Mouse (Mus musculus) lung, postnatal 10 days (tissue): Measurements from ENCODE around the gene Itgb5.

ENCODE experiments used
- DNase-seq: peaks from one replicate; pipeline ENCODE4 v3.0.0; 2021

Gene Itgb5

DNA sequence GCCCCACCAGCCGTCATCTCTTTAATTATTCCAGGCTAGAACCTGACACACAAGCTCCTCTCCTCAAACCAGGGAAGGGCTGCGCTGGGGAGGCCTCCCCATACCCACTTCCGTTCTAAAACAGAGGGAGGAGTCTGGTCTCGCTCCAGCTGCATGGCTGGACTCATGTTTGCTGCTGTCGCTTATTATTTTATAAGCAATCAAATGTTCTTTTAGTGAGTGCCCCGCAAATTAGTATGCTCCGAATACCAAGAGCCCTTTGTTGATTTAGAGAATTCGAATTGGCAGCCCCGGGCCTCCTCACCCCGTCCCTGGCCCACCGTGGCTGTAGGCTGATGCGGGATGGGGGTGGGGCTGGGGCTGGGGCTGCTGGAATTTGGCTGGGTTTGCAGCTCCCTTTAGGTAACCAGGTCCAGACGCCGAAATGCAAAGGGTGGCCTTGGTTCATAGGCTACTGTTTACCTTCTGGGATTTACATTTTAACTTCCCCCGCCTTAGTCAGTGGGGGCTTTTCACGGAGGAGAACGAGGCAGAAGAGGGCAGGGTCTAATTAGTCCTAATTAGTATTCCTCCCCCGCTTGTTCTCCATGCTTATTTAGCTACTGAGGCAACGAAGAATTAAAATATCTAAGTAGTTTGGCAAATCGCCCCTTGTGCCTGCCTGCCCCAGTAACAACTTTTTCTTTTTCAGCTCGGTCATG lies 3.4 kb downstream of the Itgb5 start:
- peak; percentile 43 for DNase-seq

DNA sequence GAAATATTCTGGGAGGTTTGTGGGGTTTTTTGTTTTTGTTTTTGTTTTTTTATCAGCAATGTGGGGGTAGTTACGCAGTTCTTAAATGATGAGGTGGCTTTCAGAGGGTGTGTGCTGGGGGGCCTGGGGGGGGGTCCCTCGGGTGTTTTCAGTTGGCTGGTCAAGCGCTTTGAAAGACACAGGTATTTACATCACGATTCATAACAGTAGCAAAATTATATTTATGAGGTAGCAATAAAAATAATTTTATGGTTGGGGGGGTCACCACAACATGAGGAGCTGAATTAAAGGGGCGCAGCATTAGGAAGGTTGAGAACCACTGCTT lies 3.9 kb downstream of the Itgb5 start:
- no peak for DNase-seq

DNA sequence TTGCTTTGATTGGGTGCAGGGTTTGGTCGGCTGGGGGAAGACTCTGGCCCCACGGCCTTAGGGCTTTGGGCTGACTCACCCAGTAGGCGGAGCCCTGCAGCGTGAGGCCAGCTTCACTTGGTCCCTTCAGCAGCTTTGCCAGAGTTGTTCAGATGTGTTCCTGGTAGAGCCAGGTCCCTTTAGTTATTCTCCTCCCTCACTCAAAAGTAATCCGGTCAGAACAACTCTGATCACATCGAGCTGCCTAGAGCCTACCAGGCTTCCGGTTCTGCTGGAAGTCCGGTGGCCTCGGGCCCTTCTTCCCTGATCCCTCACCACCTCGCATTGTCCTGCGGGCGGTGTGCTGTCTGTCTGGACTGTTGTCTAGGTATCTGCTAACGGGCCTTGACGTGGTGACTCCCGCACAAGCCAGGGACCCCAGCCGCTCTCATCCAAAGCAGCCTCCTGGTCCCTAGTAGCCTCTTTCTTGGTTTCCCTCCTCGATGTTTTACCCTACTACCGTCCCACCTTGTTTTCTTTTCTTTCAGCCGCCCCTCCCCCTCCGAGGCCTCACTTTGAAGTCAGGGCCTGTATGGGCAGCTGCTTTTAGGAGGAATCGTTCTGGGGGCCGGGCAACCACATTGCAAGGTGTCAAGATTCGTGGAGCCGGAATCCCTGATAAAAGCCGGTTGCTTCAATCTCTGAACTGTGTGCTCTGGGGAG lies 4.5 kb downstream of the Itgb5 start:
- peak; percentile 50 for DNase-seq

DNA sequence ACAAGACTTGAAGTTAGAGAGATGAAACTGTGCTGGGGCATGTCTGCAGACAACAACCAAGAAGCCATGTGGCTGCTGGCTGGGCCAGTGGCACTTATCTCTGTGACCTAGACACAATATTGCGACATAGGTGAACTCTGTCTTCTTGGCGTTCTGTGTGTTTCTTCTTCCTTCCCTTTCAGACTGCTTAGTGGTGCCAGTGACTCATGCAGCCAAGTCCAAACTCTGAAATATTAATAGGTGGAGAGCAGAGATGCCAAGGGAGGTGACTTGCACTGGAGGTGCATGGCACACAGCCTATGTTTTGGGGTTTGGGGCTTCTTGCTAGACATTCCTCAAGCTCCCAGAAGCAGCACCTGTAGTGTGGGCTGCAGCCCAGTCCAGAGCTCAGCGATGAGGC lies 7.2 kb downstream of the Itgb5 start:
- DNase-seq: no peak

DNA sequence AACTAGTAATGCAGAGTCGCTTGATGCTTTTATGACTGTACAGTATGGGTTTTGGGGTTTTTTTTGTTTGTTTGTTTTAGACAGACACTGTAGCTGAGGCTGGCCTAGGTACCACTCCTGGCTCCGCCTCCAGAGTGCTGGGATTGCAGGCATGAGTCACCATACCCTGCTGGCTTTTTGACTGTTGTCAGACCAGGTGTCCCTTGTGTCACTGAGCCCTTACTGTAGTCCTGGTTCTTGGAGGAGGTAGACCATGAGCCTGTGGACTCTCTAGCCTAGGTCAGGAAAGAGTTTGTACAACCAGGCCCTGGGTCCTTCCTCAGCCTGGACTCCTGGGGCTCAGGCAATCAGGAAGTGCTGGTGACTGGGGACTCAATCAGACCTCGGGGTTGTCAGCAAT lies 7.7 kb downstream of the Itgb5 start:
- DNase-seq: no peak

DNA sequence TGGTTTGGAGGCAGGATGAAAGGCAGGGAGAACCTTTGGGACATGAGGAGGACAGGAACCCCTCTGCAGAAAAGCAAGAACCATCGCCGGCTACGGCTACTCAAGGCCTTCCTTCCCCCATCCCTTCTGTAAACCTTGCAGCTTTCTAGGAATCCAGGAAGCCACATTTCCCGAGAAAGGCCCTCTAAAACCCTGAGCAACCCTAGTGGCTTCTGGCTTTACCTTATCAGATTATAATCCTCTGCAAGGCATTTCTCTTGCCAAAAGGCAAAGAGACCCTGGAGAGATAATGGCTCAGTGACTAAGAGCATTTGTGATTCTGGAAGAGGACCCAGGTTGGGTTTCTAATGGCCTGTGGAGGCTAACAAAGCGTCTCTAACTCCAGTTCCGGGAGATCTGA lies 11.2 kb downstream of the Itgb5 start:
- DNase-seq: no peak

DNA sequence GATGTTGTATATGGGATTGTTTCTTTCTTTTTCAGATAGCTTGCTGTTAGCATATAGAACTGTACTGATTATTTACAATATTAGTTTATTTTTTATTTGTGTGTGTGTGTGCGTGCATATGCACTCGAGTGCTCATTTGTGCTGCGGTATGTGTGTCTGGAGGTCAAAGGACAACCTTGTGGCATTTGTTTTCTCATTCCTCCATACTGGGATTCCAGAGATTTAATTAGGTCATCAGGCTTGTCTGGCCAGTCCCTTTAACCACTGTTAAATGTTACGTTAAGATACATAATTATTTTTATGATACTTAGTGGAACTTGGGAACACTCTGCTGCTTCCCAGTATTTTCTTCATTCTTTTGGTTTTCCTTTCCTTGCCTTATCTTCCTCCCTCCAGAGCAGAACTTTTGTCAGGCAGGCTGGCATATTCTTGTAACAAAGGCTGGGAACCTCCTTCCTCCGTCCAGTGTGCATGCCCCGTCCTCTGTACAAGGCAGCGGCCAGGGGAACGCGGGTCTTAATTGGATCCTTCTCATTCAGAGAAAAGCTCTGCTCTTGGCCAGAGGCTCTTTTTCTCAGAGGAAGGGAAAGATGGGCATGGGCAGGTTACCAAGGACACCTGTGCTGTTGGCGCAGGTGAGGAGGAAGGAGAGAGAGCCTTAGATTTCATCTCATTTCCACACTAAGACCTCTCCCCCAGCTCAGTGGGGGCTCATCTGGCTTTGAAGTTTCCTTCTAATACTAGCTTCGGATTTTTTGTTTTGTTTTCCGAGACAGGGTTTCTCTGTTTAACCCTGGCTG lies 12.8 kb downstream of the Itgb5 start:
- DNase-seq: no peak

DNA sequence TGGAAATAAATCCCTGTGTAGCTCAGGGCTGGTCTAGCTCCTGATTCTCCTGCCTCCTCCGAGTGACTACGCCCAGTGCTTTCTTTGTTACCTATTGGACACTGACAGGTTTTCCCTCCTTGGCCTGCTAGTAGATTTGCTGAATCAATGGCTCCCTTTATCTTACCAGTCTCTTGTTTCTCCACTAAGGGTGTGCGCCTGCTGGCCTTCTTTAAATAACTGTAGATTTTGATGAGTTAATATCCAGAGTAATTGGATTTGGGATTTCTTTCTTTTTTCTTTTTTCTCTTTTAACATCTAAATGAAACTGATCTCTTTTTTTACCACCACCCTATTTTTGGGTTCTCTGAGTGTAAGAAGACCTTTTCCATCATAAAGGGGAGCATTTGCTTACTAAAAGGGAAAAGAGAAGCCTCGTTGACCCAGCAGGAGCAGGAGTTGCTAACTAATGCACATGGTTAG lies 14.7 kb downstream of the Itgb5 start:
- no peak for DNase-seq

DNA sequence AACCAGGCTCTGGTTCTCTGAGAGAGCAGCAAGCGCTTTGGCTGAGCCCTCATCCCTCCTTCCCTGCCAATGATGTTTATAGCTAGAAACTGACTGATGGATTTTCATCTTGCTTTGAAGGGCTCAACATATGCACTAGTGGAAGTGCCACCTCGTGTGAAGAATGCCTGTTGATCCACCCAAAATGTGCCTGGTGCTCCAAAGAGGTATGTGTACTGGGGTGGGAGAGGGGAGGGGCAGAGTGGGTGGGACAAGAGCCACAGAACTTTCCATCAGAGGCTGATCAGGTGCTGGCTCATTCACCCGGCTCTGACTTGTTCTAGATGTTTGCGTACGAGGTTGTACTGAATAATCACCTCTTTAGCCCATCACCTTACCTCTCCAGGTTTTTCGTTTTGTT lies 15.4 kb downstream of the Itgb5 start:
- no peak for DNase-seq

DNA sequence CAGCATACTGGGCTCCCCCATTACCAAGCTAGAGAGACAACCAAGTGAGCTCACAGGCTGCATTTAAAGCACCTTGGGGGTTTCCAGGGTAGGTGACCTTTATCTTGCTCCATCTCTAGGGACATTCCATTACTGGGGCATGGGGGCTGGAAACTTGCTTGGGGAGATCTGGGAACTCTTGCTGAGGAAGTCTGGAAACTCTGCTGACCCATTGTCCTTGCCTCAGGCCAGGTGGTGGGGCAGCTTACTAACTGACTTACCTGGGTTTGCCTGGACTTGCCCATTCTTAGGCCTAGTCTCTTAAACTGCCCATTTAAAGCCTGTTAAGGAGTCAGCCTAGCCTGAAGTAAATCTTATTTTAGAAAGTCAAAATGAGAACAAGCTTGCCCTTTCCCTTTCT lies 23.8 kb downstream of the Itgb5 start:
- no peak for DNase-seq

DNA sequence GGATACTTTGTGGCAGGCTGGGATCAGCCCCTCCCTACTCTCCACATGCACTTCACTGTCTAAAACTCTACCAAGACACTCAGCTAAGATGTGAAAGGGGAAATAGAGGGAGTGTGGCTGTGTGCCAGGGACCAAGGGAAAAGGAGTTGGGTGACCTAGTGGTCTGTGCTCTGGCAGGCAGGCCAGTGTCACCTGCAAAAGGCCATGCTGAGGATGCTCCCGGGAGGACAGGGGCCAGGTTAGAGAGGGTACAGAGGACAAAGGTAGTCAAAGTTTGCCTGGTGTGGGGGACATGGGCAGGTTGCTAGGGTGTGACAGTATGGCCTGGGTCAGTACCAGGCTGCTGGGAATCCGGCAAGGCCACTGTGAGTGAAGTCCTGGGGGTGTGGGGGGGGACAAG lies 29.3 kb downstream of the Itgb5 start:
- no peak for DNase-seq

DNA sequence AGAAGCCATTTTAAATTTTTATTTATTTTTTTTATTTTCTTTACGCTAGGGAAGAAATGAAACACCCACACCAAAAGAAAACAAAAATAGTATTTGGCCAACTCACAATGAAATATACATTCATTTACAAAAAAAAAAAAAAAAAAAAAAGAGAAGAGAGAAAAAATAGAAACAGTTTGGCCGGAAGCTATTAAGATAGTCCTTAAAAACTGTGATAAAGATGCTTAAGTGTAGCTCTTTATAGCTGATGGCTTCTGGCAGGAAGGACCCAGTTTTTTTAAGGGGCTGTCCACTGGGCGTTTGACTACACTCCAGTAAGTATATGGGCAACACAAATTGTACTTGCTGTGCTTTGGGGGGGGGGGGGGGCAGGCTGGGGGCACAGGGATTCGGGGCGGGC lies 29.9 kb downstream of the Itgb5 start:
- no peak for DNase-seq

DNA sequence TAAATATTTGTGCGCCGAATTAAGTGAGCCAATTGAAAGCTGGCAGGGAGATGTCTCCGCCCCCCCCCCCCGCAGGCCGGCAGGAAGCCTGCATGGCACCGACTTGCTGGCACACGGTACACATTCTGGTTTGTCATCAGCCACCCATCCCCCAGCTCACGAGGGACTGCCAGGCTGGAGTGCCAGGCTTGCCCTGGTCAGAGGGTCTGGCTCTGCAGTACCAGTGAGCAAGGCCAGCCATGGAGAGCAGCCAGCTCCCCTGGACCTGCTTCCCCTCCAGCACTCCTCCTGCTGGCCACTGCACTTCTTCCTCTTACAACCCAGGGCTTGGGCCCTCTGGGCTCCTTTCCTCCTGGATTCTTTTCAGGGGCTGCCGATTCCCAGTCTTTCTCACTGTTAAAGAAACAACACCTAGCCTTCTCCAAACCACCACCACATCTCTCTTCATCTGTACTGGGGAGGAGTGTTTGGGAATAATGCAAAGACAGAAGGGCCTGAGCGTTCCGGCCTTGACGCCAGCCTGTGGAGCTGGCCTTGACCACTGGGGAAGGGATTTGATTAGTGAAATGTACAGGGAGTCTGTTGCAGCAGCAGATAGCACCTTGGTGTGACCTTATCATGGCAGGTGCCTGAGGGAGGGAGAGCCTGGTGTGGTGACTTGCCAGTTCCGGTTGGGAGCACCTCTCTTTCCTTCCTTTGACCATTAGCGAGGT lies 30.7 kb downstream of the Itgb5 start:
- peak; percentile 65 for DNase-seq

DNA sequence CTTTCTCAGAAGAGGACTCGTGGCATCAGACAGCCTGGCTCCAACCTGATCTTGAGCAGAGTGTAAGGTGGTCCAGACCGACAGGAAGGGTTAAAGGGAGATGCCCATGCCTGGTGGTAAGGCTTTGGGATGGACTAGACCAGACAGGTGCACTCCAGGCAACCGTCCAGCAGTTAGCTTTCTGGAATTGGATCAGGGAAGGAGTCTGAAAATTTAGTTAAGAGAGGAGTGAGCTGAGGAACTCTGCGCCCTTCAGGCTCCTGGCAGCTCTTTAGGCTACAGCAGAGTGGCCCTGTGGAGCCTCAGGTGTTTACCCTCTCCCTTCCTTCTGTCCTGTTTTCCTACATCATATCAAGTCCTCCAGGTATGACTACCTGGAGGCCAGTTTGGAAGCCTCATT lies 32.9 kb downstream of the Itgb5 start:
- no peak for DNase-seq

DNA sequence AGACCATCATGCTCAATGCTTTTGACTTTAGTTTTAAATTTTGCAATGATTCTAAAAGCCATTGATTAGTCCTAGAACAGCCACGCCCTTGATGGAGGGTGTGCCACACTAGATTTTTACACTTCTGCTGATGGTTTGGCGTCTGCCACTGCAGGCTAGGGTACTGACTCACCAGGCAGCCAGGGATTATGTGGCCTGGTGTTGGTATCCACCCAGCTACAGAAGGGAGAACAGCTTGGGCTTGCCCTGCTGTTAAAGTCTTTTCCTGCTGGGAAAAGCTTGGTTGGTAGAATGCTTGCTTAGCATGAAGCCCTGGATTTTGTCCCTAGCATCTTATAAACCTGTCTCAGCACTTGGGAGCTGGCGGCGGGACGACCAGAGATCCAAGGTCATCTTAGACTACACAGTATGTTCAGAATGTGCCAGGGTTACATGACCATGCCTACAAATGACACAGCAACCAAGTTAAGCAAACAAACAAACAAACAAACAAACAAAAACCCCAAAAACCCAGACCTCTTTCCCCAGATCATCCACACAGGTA lies 33.8 kb downstream of the Itgb5 start:
- DNase-seq: no peak

DNA sequence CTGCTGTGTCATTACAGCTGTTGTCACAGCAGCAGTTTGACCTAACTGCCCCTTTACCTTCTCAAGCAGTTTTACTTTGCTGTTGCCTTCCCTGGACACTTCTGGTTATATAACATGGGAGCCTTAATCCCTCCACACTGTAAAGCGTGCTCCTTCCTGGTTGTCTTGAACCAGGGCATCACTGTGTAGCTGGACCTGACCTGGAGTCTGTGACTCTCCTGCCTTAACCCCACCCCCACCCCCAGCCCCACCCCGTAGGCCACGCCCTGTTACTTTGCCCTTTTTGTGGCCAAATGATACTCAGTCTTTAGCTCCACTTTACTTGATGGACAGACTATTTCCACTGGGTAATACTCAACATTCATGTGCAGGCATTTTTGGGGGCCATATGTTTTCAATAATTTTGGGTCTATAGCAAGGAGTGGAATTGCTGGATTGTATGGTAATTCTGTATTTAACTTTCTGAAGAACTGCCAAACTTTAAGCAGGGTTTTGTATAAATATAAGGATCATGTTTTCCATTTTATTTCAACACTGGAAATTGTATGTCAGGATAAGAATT lies 40.8 kb downstream of the Itgb5 start:
- DNase-seq: no peak

DNA sequence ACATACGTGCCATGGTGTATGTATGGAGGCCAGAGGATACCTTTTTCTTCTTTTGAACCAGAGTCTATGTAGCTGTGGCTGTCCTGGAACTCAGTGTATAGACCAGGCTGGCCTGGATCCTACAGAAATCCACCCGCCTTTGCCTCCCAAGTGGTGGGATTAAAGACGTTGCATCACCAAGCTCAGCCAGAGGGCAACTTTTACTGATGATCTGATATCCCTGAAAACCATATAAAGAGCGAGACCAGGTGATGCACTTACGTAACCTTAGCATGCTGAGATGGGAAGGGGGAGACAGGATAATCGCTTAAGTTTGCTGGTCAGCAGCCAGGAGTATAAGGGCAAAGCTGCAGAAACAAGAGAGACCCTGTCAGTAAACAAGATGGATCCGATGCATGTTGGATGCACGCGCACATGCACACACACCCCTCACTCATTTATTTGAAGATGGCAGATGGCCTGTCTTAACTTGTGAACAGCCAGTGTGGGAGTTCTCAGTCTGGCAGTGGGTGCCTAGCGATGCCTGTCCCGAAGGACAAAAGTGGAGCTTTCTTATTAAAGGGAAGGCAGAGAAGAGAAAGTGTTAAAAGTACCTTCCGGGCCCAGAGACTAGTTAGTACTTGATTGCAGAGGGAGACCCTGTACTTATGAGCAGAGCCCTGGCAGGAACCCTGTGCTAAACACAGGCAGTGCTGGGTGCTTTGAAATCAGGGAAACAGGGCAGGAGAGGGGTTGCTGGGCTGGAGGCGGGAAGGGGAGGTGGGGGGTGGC lies 41.7 kb downstream of the Itgb5 start:
- DNase-seq: no peak

DNA sequence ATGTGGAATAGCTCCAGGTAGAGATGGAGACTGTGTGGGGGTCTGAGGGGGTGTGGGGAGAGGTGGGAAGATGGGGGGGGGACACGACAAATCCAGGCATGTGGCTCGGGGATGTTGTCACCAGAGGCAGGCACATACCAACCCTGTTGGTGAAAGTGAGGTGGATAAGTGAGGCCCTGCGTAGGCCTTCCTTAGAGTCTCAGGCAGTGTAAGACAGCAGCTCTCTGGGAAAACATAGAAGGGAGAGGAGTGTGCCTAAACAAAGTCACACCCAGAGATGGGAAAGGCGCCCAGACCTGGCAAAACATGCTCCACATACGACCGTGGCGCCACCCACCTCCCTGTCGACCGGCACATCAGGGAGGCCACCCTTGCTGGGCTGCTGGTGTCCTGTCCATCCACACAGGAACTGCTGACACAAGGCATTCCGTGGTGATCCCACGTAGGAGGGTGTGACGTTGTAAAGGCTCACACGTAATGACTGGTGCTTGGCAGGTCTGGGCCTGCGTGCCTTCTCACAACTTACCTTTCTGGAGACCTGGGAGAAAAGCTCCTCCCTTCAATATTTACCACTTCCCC lies 42.5 kb downstream of the Itgb5 start:
- DNase-seq: no peak

DNA sequence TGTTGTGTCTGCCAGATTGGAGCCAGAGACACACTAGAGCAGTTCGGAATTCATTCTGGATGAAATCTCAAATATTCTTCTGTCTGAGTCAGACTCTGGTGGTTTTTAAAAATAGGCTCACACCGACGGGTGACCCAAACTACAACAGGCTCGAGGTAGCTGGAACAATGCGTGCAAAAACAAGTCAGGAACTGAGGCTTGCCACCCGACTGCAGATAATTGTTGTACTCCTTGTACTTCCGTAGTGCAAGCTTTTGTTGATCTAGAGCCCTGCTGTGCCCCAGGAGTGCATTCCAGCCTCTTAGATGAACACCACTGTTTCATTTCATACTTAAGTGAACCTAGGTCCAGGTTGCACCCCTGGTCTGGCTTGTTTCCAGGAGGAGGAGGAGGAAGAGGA lies 43.8 kb downstream of the Itgb5 start:
- DNase-seq: no peak

DNA sequence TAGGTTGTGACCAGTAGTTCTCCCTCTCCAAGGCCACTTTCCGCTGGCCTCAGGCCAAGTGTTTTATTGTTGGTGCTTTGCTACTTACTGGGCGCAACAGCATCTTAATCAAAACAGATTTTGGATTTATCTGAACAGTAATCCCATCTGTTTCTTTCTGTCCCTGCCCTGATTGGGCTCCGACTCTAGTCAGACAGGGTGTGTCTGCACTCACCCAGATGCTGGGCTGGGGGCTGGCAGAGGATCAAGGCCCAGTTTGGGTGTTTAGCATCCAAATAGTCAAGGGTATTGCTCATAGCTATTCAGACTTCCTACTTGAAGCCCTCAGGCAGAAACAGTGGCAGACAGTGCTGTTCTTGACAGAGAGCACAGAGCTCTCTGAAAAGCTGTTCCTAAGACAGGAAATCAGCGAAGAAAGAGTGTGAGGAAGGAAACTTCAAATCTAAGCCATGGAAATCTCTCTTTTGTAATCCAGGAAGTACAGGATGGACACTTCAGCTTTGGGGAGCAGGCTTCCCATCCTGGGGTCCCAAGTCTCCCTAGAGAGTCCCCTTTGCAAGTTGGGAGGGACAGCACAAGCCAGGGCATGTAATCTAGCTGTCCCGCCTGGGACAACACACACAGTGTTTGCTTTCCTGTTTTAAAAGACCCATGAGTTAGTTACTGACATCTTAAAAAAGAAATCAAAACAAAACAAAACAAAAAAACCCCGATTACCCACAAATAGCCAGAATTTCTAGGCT lies 48.7 kb downstream of the Itgb5 start:
- peak; percentile 81 for DNase-seq

DNA sequence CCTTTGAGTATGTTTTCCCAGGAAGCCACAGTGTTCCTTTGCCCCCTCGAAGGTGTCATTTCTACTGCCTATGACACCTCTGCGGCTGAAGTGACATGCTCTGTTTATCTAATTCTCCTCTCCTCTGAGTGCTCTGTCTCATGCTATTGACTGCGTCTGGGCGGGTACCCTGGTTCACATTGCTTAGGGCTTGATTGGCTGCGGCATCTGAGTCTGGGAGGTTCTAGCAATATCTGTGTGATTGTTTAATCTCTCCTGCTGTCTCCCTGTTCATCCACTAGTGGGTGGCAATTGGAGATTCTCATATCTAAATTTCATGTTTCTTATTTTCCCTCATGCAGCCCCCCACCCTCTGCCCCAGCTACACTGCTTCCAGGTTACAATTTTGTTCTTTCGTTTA lies 49.6 kb downstream of the Itgb5 start:
- DNase-seq: no peak
